Mouse (Mus musculus) liver, adult 2 months (tissue): Measurements from ENCODE around the gene Hbb-bs. TPM values are rescaled to one million over a fixed set of nuclear protein-coding genes. Genes with fewer than 3 reads are reported as not detected.

ENCODE experiments used
- DNase-seq: peaks from one replicate; pipeline ENCODE4 v3.0.0-alpha.2; 2011; ENCODE audit warnings: low read depth, low spot score; ENCODE audit errors: extremely low read depth
- H3K27ac ChIP-seq: fragments of 200-500 bp; replicated peaks from 2 replicates; pipeline ENCODE4 v1.5.1; 2012; ENCODE audit warnings: low read depth, mild to moderate bottlenecking, control low read depth, inconsistent platforms, low read length; ENCODE audit not compliant: insufficient read depth
- H3K27me3 ChIP-seq: fragments of 200-500 bp; 2 replicates; pipeline ENCODE4 v1.6.1; 2012; ENCODE audit warnings: mild to moderate bottlenecking, moderate library complexity, low read length, inconsistent platforms; ENCODE audit not compliant: control insufficient read depth, insufficient read depth
- H3K36me3 ChIP-seq: fragments of 200-500 bp; 2 replicates; pipeline ENCODE4 v1.6.1; 2012; ENCODE audit warnings: low read length, inconsistent platforms; ENCODE audit not compliant: control insufficient read depth, insufficient read depth
- H3K4me1 ChIP-seq: fragments of 200-500 bp; 2 replicates; pipeline ENCODE4 v1.6.1; 2011; ENCODE audit warnings: low read length; ENCODE audit not compliant: control insufficient read depth, insufficient read depth
- H3K4me3 ChIP-seq: fragments of 200-500 bp; 2 replicates; pipeline ENCODE4 v1.5.1; 2011; ENCODE audit warnings: low read depth, mild to moderate bottlenecking, control low read depth, low read length, moderate library complexity; ENCODE audit not compliant: insufficient read depth
- H3K79me2 ChIP-seq: fragments of 200-500 bp; 2 replicates; pipeline ENCODE4 v1.6.1; 2012; ENCODE audit warnings: inconsistent platforms, mild to moderate bottlenecking, low read length, moderate library complexity; ENCODE audit not compliant: control insufficient read depth, insufficient read depth
- H3K9ac ChIP-seq: fragments of 200-500 bp; 2 replicates; pipeline ENCODE4 v1.6.1; 2012; ENCODE audit warnings: low read depth, mild to moderate bottlenecking, control low read depth, inconsistent platforms, low read length
- CTCF ChIP-seq: fragments of 200-500 bp; IDR thresholded peaks from 2 replicates; pipeline ENCODE4 v1.5.1; 2011; ENCODE audit warnings: low read depth, low read length, control low read depth
- POLR2A ChIP-seq: fragments of 200-500 bp; IDR thresholded peaks from 2 replicates; pipeline ENCODE4 v1.6.1; 2011; ENCODE audit warnings: low read length, control low read depth; ENCODE audit not compliant: insufficient read depth; ENCODE audit errors: extremely low read depth
- WGBS: fragments of 180-500 bp; shearing (Covaris S2); methylation state at CpG from one replicate; pipeline ENCODE4 v1.1.7; 2018; 5-methylcytosine and 5-hydroxymethylcytosine counted together
- polyA plus RNA-seq: library from polyadenylated mRNA; depleted of rRNA; stranded (reverse); fragments of >200 nt; gene quantifications from 2 replicates; pipeline ENCODE4 v1.2.3, GENCODE M21; 2012
- total RNA-seq: library from RNA; depleted of rRNA; stranded (reverse); fragments of >200 nt; gene quantifications from 2 replicates; pipeline ENCODE4 v1.2.3, GENCODE M21; 2014

The Hbb-bs gene
- total and polyA plus RNA-seq, 2 experiments = 760 to 848 TPM

GRCm38 (mm10) chr7:103861531-103861930 is 33.6 kb upstream of the Hbb-bs start:
- DNase-seq = no peak
- TF ChIP-seq POLR2A (no peak), CTCF (no peak)
- Histone ChIP-seq H3K27ac (no peak overlapping the region), H3K4me3 (no peak overlapping the region), H3K79me2 (no peaks in the 10 kb centered on the region), H3K36me3 (no peaks in the 10 kb centered on the region), H3K4me1 (no peaks in the 10 kb centered on the region), H3K27me3 (no peaks in the 10 kb centered on the region), H3K9ac (no peak overlapping the region)
- WGBS = 67% methylated on average over 3 of the region's 3 CpGs

- peak; percentile 0 for DNase-seq
- Histone ChIP-seq H3K4me1 (no peaks in the 10 kb centered on the region), H3K27ac (no peak overlapping the region), H3K9ac (no peak overlapping the region), H3K4me3 (no peak overlapping the region), H3K79me2 (no peaks in the 10 kb centered on the region), H3K27me3 (no peaks in the 10 kb centered on the region), H3K36me3 (no peaks in the 10 kb centered on the region)
- WGBS = 45% methylated on average over 1 of the region's 1 CpGs
- no peak for TF ChIP-seq CTCF
- no peak for TF ChIP-seq POLR2A
Observed at GRCm38 (mm10) chr7:103860855-103861254, 33.0 kb upstream of the Hbb-bs start.

- H3K4me1 ChIP-seq = no peaks in the 10 kb centered on the region
- no peaks in the 10 kb centered on the region for H3K36me3 ChIP-seq
- no peak overlapping the region for H3K9ac ChIP-seq
- DNase-seq = no peak
- H3K27ac ChIP-seq = no peak overlapping the region
- no peak for TF ChIP-seq POLR2A
- no peak for TF ChIP-seq CTCF
- no peak overlapping the region for H3K4me3 ChIP-seq
- no peaks in the 10 kb centered on the region for H3K27me3 ChIP-seq
- 38% methylated on average over 2 of the region's 2 CpGs for WGBS
- no peaks in the 10 kb centered on the region for H3K79me2 ChIP-seq
Observed at GRCm38 (mm10) chr7:103859076-103859475, 31.2 kb upstream of the Hbb-bs start.

- Histone ChIP-seq H3K79me2 (no peaks in the 10 kb centered on the region), H3K27ac (no peak overlapping the region), H3K4me1 (no peaks in the 10 kb centered on the region), H3K4me3 (no peak overlapping the region), H3K27me3 (no peaks in the 10 kb centered on the region), H3K36me3 (no peaks in the 10 kb centered on the region), H3K9ac (no peak overlapping the region)
- TF ChIP-seq CTCF (no peak), POLR2A (no peak)
- 55% methylated on average over 1 of the region's 1 CpGs for WGBS
- DNase-seq = no peak
Observed at GRCm38 (mm10) chr7:103854669-103855068, 26.8 kb upstream of the Hbb-bs start.

- H3K9ac ChIP-seq = no peak within 1 kb of the TSS
Observed at GRCm38 (mm10) chr7:103853090-103853489, 25.2 kb upstream of the Hbb-bs start, which contains the start of gene Hbb-y. Gene Hbb-y (minus strand): TSS chr7:103853216.

GRCm38 (mm10) chr7:103844525-103845325 is 16.8 kb upstream of the Hbb-bs start:
- Histone ChIP-seq H3K4me3 (no peak overlapping the region), H3K9ac (no peak overlapping the region), H3K36me3 (no peaks in the 10 kb centered on the region), H3K4me1 (no peaks in the 10 kb centered on the region), H3K27ac (no peak overlapping the region), H3K27me3 (no peaks in the 10 kb centered on the region), H3K79me2 (no peaks in the 10 kb centered on the region)
- WGBS = 23% methylated on average over 2 of the region's 2 CpGs
- no peak for TF ChIP-seq CTCF
- no peak for TF ChIP-seq POLR2A
- no peak for DNase-seq

More at GRCm38 (mm10) chr7:103853090-103853489, 25.2 kb upstream of the Hbb-bs start, which contains the start of gene Hbb-y:
- TF ChIP-seq CTCF = no peak
- no peak for TF ChIP-seq POLR2A
- Histone ChIP-seq H3K4me3 (no peak within 1 kb of the TSS), H3K79me2 (no peaks in the 10 kb centered on the region), H3K27ac (no peak within 1 kb of the TSS), H3K4me1 (no peaks in the 10 kb centered on the region), H3K27me3 (no peaks in the 10 kb centered on the region), H3K36me3 (no peaks in the 10 kb centered on the region)
- WGBS = 37% methylated on average over 2 of the region's 2 CpGs
- no peak for DNase-seq
